Mouse (Mus musculus): ENCODE data around the gene Arhgap8. TPM values are rescaled to one million over a fixed set of nuclear protein-coding genes. Genes with fewer than 3 reads are reported as not detected.

Gene Arhgap8
- polyA plus RNA-seq (2012; rRNA removed), result 0.18 and 0.27 TPM in 2 replicates

GRCm38 (mm10) chr15:84719791-84720190 lies at the start of gene Arhgap8:
Gene Arhgap8 (plus strand): TSS chr15:84720052.
- H3K27me3 ChIP-seq (ENCODE audit: control insufficient read depth, insufficient read depth, low read length), result peaks cover 4% of the 10 kb centered on the region; the same call in 1 of the 2 replicates
- no peak within 1 kb of the TSS for H3K27ac ChIP-seq (ENCODE audit: insufficient read depth, low read length)
- TF ChIP-seq CTCF (IDR thresholded peaks at IDR 0.05; ENCODE audit: borderline replicate concordance, insufficient read depth, low read depth, low read length) (no peak), POLR2A (IDR thresholded peaks at IDR 0.05; ENCODE audit: borderline replicate concordance, insufficient read depth, low read length) (no peak)
- DNase-seq, result no peak
- WGBS, result 28% methylated on average over 24 of the region's 24 CpGs
- no peaks in the 10 kb centered on the region for H3K4me1 ChIP-seq (ENCODE audit: control insufficient read depth, insufficient read depth, low read length)
- H3K4me3 ChIP-seq (replicated peaks; ENCODE audit: insufficient read depth, low read depth, low read length), result no peak within 1 kb of the TSS

- Histone ChIP-seq H3K27me3 (ENCODE audit: control insufficient read depth, insufficient read depth, low read length) (no peaks in the 10 kb centered on the region), H3K4me3 (replicated peaks; ENCODE audit: insufficient read depth, low read depth, low read length) (no peak overlapping the region), H3K27ac (ENCODE audit: insufficient read depth, low read length) (no peak overlapping the region), H3K4me1 (ENCODE audit: control insufficient read depth, insufficient read depth, low read length) (peaks cover 6% of the 10 kb centered on the region; the same call in 1 of the 2 replicates)
- no peak for DNase-seq
- 86% methylated on average over 4 of the region's 4 CpGs for WGBS
- TF ChIP-seq POLR2A (IDR thresholded peaks at IDR 0.05; ENCODE audit: borderline replicate concordance, insufficient read depth, low read length) (no peak), CTCF (IDR thresholded peaks at IDR 0.05; ENCODE audit: borderline replicate concordance, insufficient read depth, low read depth, low read length) (no peak)
Measured at GRCm38 (mm10) chr15:84670657-84671055, 49.2 kb upstream of the Arhgap8 start.

- Histone ChIP-seq H3K27me3 (ENCODE audit: control insufficient read depth, insufficient read depth, low read length) (no peaks in the 10 kb centered on the region), H3K27ac (ENCODE audit: insufficient read depth, low read length) (no peak overlapping the region), H3K4me1 (ENCODE audit: control insufficient read depth, insufficient read depth, low read length) (peaks cover 6% of the 10 kb centered on the region; the same call in 1 of the 2 replicates), H3K4me3 (replicated peaks; ENCODE audit: insufficient read depth, low read depth, low read length) (no peak overlapping the region)
- 30% methylated on average over 9 of the region's 9 CpGs for WGBS
- DNase-seq, result peak; percentile 38 to 43
- peak; percentile 28; the same call in 1 of the 2 replicates for TF ChIP-seq CTCF (IDR thresholded peaks at IDR 0.05; ENCODE audit: borderline replicate concordance, insufficient read depth, low read depth, low read length)
- no peak for TF ChIP-seq POLR2A (IDR thresholded peaks at IDR 0.05; ENCODE audit: borderline replicate concordance, insufficient read depth, low read length)
Measured at GRCm38 (mm10) chr15:84671401-84672307, 48.2 kb upstream of the Arhgap8 start.

- no peak for TF ChIP-seq CTCF (IDR thresholded peaks at IDR 0.05; ENCODE audit: borderline replicate concordance, insufficient read depth, low read depth, low read length)
- TF ChIP-seq POLR2A (IDR thresholded peaks at IDR 0.05; ENCODE audit: borderline replicate concordance, insufficient read depth, low read length), result no peak
- H3K27ac ChIP-seq (ENCODE audit: insufficient read depth, low read length), result no peak overlapping the region
- peaks cover 6% of the 10 kb centered on the region; the same call in 1 of the 2 replicates for H3K4me1 ChIP-seq (ENCODE audit: control insufficient read depth, insufficient read depth, low read length)
- no peaks in the 10 kb centered on the region for H3K27me3 ChIP-seq (ENCODE audit: control insufficient read depth, insufficient read depth, low read length)
- H3K4me3 ChIP-seq (replicated peaks; ENCODE audit: insufficient read depth, low read depth, low read length), result no peak overlapping the region
- WGBS, result 77% methylated on average over 4 of the region's 4 CpGs
- no peak for DNase-seq
Measured at GRCm38 (mm10) chr15:84672308-84672615, 47.6 kb upstream of the Arhgap8 start.

- no peak for TF ChIP-seq POLR2A (IDR thresholded peaks at IDR 0.05; ENCODE audit: borderline replicate concordance, insufficient read depth, low read length)
- TF ChIP-seq CTCF (IDR thresholded peaks at IDR 0.05; ENCODE audit: borderline replicate concordance, insufficient read depth, low read depth, low read length), result no peak
- DNase-seq, result no peak
- Histone ChIP-seq H3K4me3 (replicated peaks; ENCODE audit: insufficient read depth, low read depth, low read length) (no peak overlapping the region), H3K27ac (ENCODE audit: insufficient read depth, low read length) (no peak overlapping the region), H3K4me1 (ENCODE audit: control insufficient read depth, insufficient read depth, low read length) (peaks cover 6% of the 10 kb centered on the region; the same call in 1 of the 2 replicates), H3K27me3 (ENCODE audit: control insufficient read depth, insufficient read depth, low read length) (no peaks in the 10 kb centered on the region)
- WGBS, result 65% methylated on average over 3 of the region's 3 CpGs
Measured at GRCm38 (mm10) chr15:84672616-84673015, 47.2 kb upstream of the Arhgap8 start.

GRCm38 (mm10) chr15:84674329-84675067 lies 45.4 kb upstream of the Arhgap8 start:
- no peak for DNase-seq
- no peaks in the 10 kb centered on the region for H3K27me3 ChIP-seq (ENCODE audit: control insufficient read depth, insufficient read depth, low read length)
- 95% methylated on average over 11 of the region's 11 CpGs for WGBS
- no peak overlapping the region for H3K27ac ChIP-seq (ENCODE audit: insufficient read depth, low read length)
- peaks cover 4% of the 10 kb centered on the region; the same call in 1 of the 2 replicates for H3K4me1 ChIP-seq (ENCODE audit: control insufficient read depth, insufficient read depth, low read length)
- H3K4me3 ChIP-seq (replicated peaks; ENCODE audit: insufficient read depth, low read depth, low read length), result no peak overlapping the region
- no peak for TF ChIP-seq CTCF (IDR thresholded peaks at IDR 0.05; ENCODE audit: borderline replicate concordance, insufficient read depth, low read depth, low read length)
- TF ChIP-seq POLR2A (IDR thresholded peaks at IDR 0.05; ENCODE audit: borderline replicate concordance, insufficient read depth, low read length), result no peak

- 76% methylated on average over 8 of the region's 8 CpGs for WGBS
- TF ChIP-seq CTCF (IDR thresholded peaks at IDR 0.05; ENCODE audit: borderline replicate concordance, insufficient read depth, low read depth, low read length) (no peak), POLR2A (IDR thresholded peaks at IDR 0.05; ENCODE audit: borderline replicate concordance, insufficient read depth, low read length) (no peak)
Measured at GRCm38 (mm10) chr15:84675317-84675716, 44.5 kb upstream of the Arhgap8 start.

More at GRCm38 (mm10) chr15:84675317-84675716, 44.5 kb upstream of the Arhgap8 start:
- Histone ChIP-seq H3K4me1 (ENCODE audit: control insufficient read depth, insufficient read depth, low read length) (no peaks in the 10 kb centered on the region), H3K4me3 (replicated peaks; ENCODE audit: insufficient read depth, low read depth, low read length) (no peak overlapping the region), H3K27me3 (ENCODE audit: control insufficient read depth, insufficient read depth, low read length) (no peaks in the 10 kb centered on the region), H3K27ac (ENCODE audit: insufficient read depth, low read length) (no peak overlapping the region)
- DNase-seq, result no peak

Data from cerebellum, adult 2 months (tissue).